Mouse (Mus musculus): ENCODE measurements around the gene Rbm47.

DNA sequence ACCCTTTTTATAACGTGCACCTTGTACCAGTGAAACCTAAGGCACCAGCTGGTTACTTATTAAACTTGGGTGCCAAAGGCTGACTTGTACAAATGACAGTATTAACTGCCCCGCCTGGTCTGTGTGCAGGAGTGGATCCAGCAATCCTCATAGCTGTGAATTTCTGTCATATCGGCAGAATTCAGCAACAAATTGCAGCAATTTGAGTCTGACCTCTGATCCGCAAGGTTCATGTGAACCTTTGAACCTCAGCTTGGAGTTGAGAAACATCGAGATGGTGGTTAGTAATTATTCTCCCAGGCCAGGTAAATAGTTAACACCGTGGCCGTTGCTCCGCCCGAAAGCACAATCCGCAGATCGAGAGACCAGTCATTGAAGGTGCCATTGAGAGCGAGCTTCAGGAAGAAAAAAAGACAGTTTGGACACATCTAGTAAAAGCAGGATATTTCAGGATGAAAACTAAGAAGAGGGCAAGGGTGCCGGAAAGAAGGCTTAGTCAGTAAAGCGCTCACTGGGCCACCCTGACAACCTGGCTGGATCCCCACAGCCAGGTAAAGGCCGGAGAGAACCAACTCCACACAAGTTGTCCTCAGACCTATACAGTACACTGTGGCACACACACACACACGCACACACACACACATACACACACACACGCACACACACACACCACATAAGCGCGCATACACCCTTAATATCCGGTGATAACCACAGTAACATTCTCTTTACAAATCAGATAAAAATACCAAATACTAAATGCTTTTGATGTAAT is 120.0 kb downstream of the Rbm47 start:
- no peak for TF ChIP-seq POLR2A (IDR thresholded peaks at IDR 0.05; ENCODE audit: low read depth, low read length)
- no peak for TF ChIP-seq CTCF (IDR thresholded peaks at IDR 0.05; ENCODE audit: borderline replicate concordance, insufficient read depth, low read length)

All from embryonic fibroblast, embryonic 13.5 days (primary cell).